Mouse (Mus musculus): ENCODE measurements around the gene Arl8a. TPM values are rescaled to one million over a fixed set of nuclear protein-coding genes. Genes with fewer than 3 reads are reported as not detected.
A peak's percentile ranks its signal among the peaks of the same experiment; 100 is the strongest.

Arl8a gene
- total RNA-seq, 2 experiments from 2014 or later: 16.5 to 17.8 TPM

- intact Hi-C loops (cut with DNase I): no loop called here
- no peak for DNase-seq
- TF ChIP-seq CTCF (IDR thresholded peaks at IDR 0.05): no peak
- Histone ChIP-seq H3K27ac (no peak overlapping the region), H3K4me3 (no peak overlapping the region)
These were observed 6.7 kb upstream of the Arl8a start for GRCm38 (mm10) chr1:135139906-135140305.

GRCm38 (mm10) chr1:135142452-135142851 is 4.2 kb upstream of the Arl8a start:
- TF ChIP-seq CTCF (IDR thresholded peaks at IDR 0.05): no peak
- no peak for DNase-seq
- intact Hi-C loops (cut with DNase I): no loop called here
- Histone ChIP-seq H3K27ac (no peak overlapping the region), H3K4me3 (no peak overlapping the region)

GRCm38 (mm10) chr1:135143940-135144339 is 2.7 kb upstream of the Arl8a start:
- Histone ChIP-seq H3K4me3 (no peak overlapping the region), H3K27ac (no peak overlapping the region)
- DNase-seq: no peak
- no peak for TF ChIP-seq CTCF (IDR thresholded peaks at IDR 0.05)
- intact Hi-C loops (cut with DNase I): no loop called here

GRCm38 (mm10) chr1:135146946-135147701 is 500 bp downstream of the Arl8a start:
- intact Hi-C loops (cut with DNase I): no loop called here
- TF ChIP-seq CTCF (IDR thresholded peaks at IDR 0.05): no peak
- Histone ChIP-seq H3K4me3 (peak overlapping the region; percentile 94), H3K27ac (peak overlapping the region; percentile 98)
- DNase-seq: peak; percentile 92

GRCm38 (mm10) chr1:135147702-135148058 is 1.1 kb downstream of the Arl8a start:
- Histone ChIP-seq H3K27ac (peak overlapping the region; percentile 98), H3K4me3 (peak overlapping the region; percentile 94)
- intact Hi-C loops (cut with DNase I): no loop called here
- no peak for TF ChIP-seq CTCF (IDR thresholded peaks at IDR 0.05)
- no peak for DNase-seq

GRCm38 (mm10) chr1:135148476-135148875 is 1.9 kb downstream of the Arl8a start:
- peak overlapping the region; percentile 94 for H3K4me3 ChIP-seq
- intact Hi-C loops (cut with DNase I): no loop called here
- TF ChIP-seq CTCF (IDR thresholded peaks at IDR 0.05): no peak
- DNase-seq: no peak
- peak overlapping the region; percentile 98 for H3K27ac ChIP-seq

GRCm38 (mm10) chr1:135148996-135149395 is 2.4 kb downstream of the Arl8a start:
- no peak overlapping the region for H3K4me3 ChIP-seq
- TF ChIP-seq CTCF (IDR thresholded peaks at IDR 0.05): no peak
- intact Hi-C loops (cut with DNase I): no loop called here

GRCm38 (mm10) chr1:135154011-135154410 is 7.4 kb downstream of the Arl8a start:
- Histone ChIP-seq H3K4me3 (0 out of 2 replicates have a peak overlapping the region, but pooled peaks have one; percentile 49), H3K27ac (peak overlapping the region; percentile 79)
- DNase-seq: no peak
- TF ChIP-seq CTCF (IDR thresholded peaks at IDR 0.05): no peak
- intact Hi-C loops (cut with DNase I): loop anchor here (5.0 kb wide), 1 partner anchor 213 kb away; no protein-coding TSS in a partner anchor

More at GRCm38 (mm10) chr1:135148996-135149395, 2.4 kb downstream of the Arl8a start:
- no peak overlapping the region for H3K27ac ChIP-seq
- no peak for DNase-seq

GRCm38 (mm10) chr1:135154411-135154959 is 7.9 kb downstream of the Arl8a start:
- DNase-seq: peak; percentile 70
- peak; percentile 95 for TF ChIP-seq CTCF (IDR thresholded peaks at IDR 0.05)
- Histone ChIP-seq H3K4me3 (peak overlapping the region; percentile 49), H3K27ac (peak overlapping the region; percentile 79)
- intact Hi-C loops (cut with DNase I): loop anchor here (5.0 kb wide), 1 partner anchor 213 kb away; no protein-coding TSS in a partner anchor

GRCm38 (mm10) chr1:135156300-135156699 is 9.7 kb downstream of the Arl8a start:
- intact Hi-C loops (cut with DNase I): no loop called here
- no peak overlapping the region for H3K27ac ChIP-seq
- TF ChIP-seq CTCF (IDR thresholded peaks at IDR 0.05): no peak
- no peak overlapping the region for H3K4me3 ChIP-seq
- DNase-seq: no peak

- no peak overlapping the region; the same call in 1 of the 2 replicates for H3K27ac ChIP-seq
- TF ChIP-seq CTCF (IDR thresholded peaks at IDR 0.05): no peak
- no peak overlapping the region for H3K4me3 ChIP-seq
- intact Hi-C loops (cut with DNase I): no loop called here
- DNase-seq: no peak
These were observed 12.0 kb downstream of the Arl8a start for GRCm38 (mm10) chr1:135158633-135159032.

GRCm38 (mm10) chr1:135159074-135159473 is 12.4 kb downstream of the Arl8a start:
- Histone ChIP-seq H3K27ac (no peak overlapping the region), H3K4me3 (no peak overlapping the region)
- intact Hi-C loops (cut with DNase I): no loop called here
- DNase-seq: no peak
- no peak for TF ChIP-seq CTCF (IDR thresholded peaks at IDR 0.05)

GRCm38 (mm10) chr1:135159556-135160123 is 13.0 kb downstream of the Arl8a start:
- H3K27ac ChIP-seq: no peak overlapping the region; the same call in 1 of the 2 replicates
- intact Hi-C loops (cut with DNase I): no loop called here
- no peak overlapping the region for H3K4me3 ChIP-seq
- TF ChIP-seq CTCF (IDR thresholded peaks at IDR 0.05): no peak
- DNase-seq: no peak

All from gastrocnemius, adult 2 months (tissue).